Mouse (Mus musculus) liver, postnatal 0 days (tissue): ENCODE measurements around the gene Zbed6. TPM values are rescaled to one million over a fixed set of nuclear protein-coding genes. Genes with fewer than 3 reads are reported as not detected.

Source experiments
- ATAC-seq: fragments of 200-750 bp; cut with Nextera tagmentation; 2 replicates; pipeline ENCODE4 v1.8.0; 2017; ENCODE audit warnings: mild to moderate bottlenecking, moderate library complexity
- DNase-seq: peaks from one replicate; pipeline ENCODE4 v3.0.0-alpha.2; 2016
- H3K27ac ChIP-seq: fragments of 300-500 bp; sonication (generic); 2 replicates; pipeline ENCODE4 v1.5.1; 2014; ENCODE audit warnings: antibody characterized with exemption, moderate library complexity, mild to moderate bottlenecking, low read depth
- H3K27me3 ChIP-seq: fragments of 300-500 bp; sonication (generic); 2 replicates; pipeline ENCODE4 v1.6.1; 2014; ENCODE audit warnings: low read length, control low read depth, mixed read lengths; ENCODE audit not compliant: insufficient read depth
- H3K36me3 ChIP-seq: fragments of 300-500 bp; sonication (generic); replicated peaks from 2 replicates; pipeline ENCODE4 v1.6.1; 2014; ENCODE audit warnings: mild to moderate bottlenecking, control low read depth, low read length, moderate library complexity, mixed read lengths; ENCODE audit not compliant: insufficient read depth
- H3K4me1 ChIP-seq: fragments of 300-500 bp; sonication (generic); 2 replicates; pipeline ENCODE4 v1.6.1; 2014; ENCODE audit warnings: antibody characterized with exemption, mild to moderate bottlenecking, control low read depth; ENCODE audit not compliant: insufficient read depth
- H3K4me2 ChIP-seq: fragments of 300-500 bp; sonication (generic); 2 replicates; pipeline ENCODE4 v1.6.1; 2014; ENCODE audit warnings: low read depth, mild to moderate bottlenecking, low read length, moderate library complexity, mixed read lengths
- H3K4me3 ChIP-seq: fragments of 300-500 bp; sonication (generic); 2 replicates; pipeline ENCODE4 v1.5.1; 2014; ENCODE audit warnings: low read depth, low read length
- H3K9ac ChIP-seq: fragments of 300-500 bp; sonication (generic); replicated peaks from 2 replicates; pipeline ENCODE4 v1.6.1; 2014; ENCODE audit warnings: mild to moderate bottlenecking, moderate library complexity
- H3K9me3 ChIP-seq: fragments of 300-500 bp; sonication (generic); 2 replicates; pipeline ENCODE4 v1.6.1; 2016; ENCODE audit warnings: mild to moderate bottlenecking, control low read depth, low read length, mixed read lengths
- CTCF ChIP-seq: sonication (generic); IDR thresholded peaks from 2 replicates; pipeline ENCODE4 v1.5.1; 2016; ENCODE audit warnings: antibody characterized with exemption, low read depth
- EP300 ChIP-seq: IDR thresholded peaks from 2 replicates; pipeline ENCODE4 v1.6.1; 2016; ENCODE audit warnings: antibody characterized with exemption, low read depth, mild to moderate bottlenecking
- WGBS: fragments of 180-500 bp; shearing (Covaris S2); extraction: QIAGEN DNeasy Blood & Tissue Kit; methylation state at CpG from one replicate; pipeline ENCODE4 v1.1.7; 2014; ENCODE audit not compliant: insufficient replicate concordance; 5-methylcytosine and 5-hydroxymethylcytosine counted together
- polyA plus RNA-seq: library from polyadenylated mRNA; unstranded; fragments of >200 nt; fragmentation: Nextera tagmentation; extraction: Ambion mirVana; gene quantifications from 2 replicates; pipeline ENCODE4 v1.2.1, GENCODE M21; 2015

The Zbed6 gene
- polyA plus RNA-seq, 1 experiment from 2014 or later = 0.09 TPM

DNA sequence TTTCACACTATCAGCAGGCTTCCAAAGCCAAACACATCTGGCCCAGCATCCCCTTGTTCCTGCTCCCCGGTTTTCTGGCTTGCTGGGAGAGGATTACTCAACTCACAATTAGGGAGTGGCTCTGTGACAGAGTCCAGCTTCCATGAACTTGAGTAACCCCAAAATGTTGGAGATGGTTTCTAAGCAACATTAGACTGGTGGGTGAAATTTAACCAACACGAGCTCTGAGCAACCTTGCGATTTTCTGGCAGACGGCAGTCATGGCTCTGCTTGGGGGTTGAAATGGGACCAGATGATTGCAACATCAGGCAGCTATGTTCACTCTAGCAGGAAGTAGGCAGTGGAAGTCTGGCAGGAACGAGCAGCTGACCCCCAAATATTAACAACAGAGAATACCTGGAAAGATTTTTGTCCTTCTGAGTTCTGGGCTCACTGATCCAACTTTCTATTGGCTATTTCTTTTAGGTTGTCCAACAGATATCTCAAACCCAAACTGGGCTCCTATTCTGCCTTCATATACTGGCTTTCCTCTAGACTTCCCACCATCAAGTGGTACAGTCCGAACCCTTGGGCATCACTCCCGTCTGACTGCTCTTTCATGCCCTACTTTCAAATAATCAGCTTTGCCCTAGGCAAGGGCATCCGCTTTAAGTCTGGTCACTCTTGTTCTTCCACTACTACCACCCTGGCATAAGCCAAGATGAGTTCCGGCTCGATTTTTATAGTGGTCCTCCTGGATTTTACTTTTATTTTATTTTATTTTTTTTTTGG lies 25.2 kb upstream of the Zbed6 start:
- Histone ChIP-seq H3K9ac (no peak overlapping the region), H3K4me3 (no peak overlapping the region), H3K27ac (peak overlapping the region; percentile 88), H3K4me2 (peak overlapping the region; percentile 42), H3K27me3 (no peaks in the 10 kb centered on the region), H3K9me3 (no peaks in the 10 kb centered on the region), H3K4me1 (peaks cover 17% of the 10 kb centered on the region), H3K36me3 (no peaks in the 10 kb centered on the region)
- TF ChIP-seq CTCF (no peak), EP300 (peak; percentile 68; the same call in 1 of the 2 replicates)
- ATAC-seq = peak; percentile 95
- whole genome bisulfite sequencing = 57% methylated on average over 10 of the region's 10 CpGs
- DNase-seq = peak; percentile 61

GRCm38 (mm10) chr1:133671801-133672200 lies 11.1 kb upstream of the Zbed6 start:
- DNase-seq = no peak
- no peak for ATAC-seq

DNA sequence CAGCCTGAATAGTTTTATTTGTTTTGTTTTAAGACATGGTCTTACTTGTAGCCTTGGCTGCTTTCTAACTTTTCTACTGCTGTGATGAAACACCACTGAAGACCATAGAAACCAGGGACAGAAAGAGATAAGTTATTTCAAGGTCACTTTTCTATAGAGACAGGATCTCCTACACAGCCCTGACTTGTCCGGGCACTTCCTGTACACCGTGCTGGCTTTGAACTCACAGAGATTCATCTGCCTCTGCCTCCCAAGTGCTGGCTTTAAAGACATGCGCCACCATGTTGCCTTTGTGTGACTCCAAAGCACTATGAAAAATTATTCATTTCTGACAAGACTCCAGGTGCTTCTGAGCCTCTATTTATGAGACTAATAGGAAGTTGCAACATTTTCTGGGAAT lies 10.6 kb upstream of the Zbed6 start:
- TF ChIP-seq EP300 (no peak), CTCF (no peak)
- H3K27ac ChIP-seq = no peak overlapping the region
- no peaks in the 10 kb centered on the region for H3K9me3 ChIP-seq
- WGBS = 61% methylated on average over 3 of the region's 3 CpGs
- no peaks in the 10 kb centered on the region for H3K4me1 ChIP-seq
- H3K27me3 ChIP-seq = no peaks in the 10 kb centered on the region
- no peak overlapping the region for H3K4me2 ChIP-seq
- H3K9ac ChIP-seq = no peak overlapping the region
- H3K36me3 ChIP-seq = no peaks in the 10 kb centered on the region
- DNase-seq (no peak), ATAC-seq (no peak)
- H3K4me3 ChIP-seq = no peak overlapping the region

More at GRCm38 (mm10) chr1:133671801-133672200, 11.1 kb upstream of the Zbed6 start:
- Histone ChIP-seq H3K4me3 (no peak overlapping the region), H3K4me1 (no peaks in the 10 kb centered on the region), H3K9me3 (no peaks in the 10 kb centered on the region), H3K27ac (no peak overlapping the region), H3K9ac (no peak overlapping the region), H3K4me2 (no peak overlapping the region), H3K27me3 (no peaks in the 10 kb centered on the region), H3K36me3 (no peaks in the 10 kb centered on the region)
- no peak for TF ChIP-seq CTCF
- no peak for TF ChIP-seq EP300
- WGBS = 47% methylated on average over 3 of the region's 3 CpGs

- Histone ChIP-seq H3K9ac (no peak overlapping the region), H3K27ac (no peak overlapping the region), H3K27me3 (no peaks in the 10 kb centered on the region), H3K4me2 (no peak overlapping the region), H3K36me3 (no peaks in the 10 kb centered on the region), H3K4me3 (no peak overlapping the region), H3K4me1 (no peaks in the 10 kb centered on the region), H3K9me3 (no peaks in the 10 kb centered on the region)
- ATAC-seq = no peak
- 42% methylated on average over 6 of the region's 6 CpGs for WGBS
- no peak for TF ChIP-seq CTCF
- TF ChIP-seq EP300 = no peak
- DNase-seq = no peak
These were observed 10.1 kb upstream of the Zbed6 start for GRCm38 (mm10) chr1:133670776-133671175.

- Histone ChIP-seq H3K36me3 (no peaks in the 10 kb centered on the region), H3K4me2 (no peak overlapping the region), H3K4me3 (no peak overlapping the region), H3K4me1 (no peaks in the 10 kb centered on the region), H3K27ac (no peak overlapping the region), H3K27me3 (no peaks in the 10 kb centered on the region), H3K9ac (no peak overlapping the region), H3K9me3 (no peaks in the 10 kb centered on the region)
- WGBS = 81% methylated on average over 12 of the region's 12 CpGs
- no peak for TF ChIP-seq EP300
- TF ChIP-seq CTCF = no peak
- ATAC-seq = no peak
- no peak for DNase-seq
These were observed 9.5 kb upstream of the Zbed6 start for GRCm38 (mm10) chr1:133670190-133670589.

GRCm38 (mm10) chr1:133668618-133669017 lies 7.9 kb upstream of the Zbed6 start:
- DNase-seq (no peak), ATAC-seq (no peak)
- Histone ChIP-seq H3K9ac (no peak overlapping the region), H3K36me3 (no peaks in the 10 kb centered on the region), H3K4me2 (no peak overlapping the region), H3K9me3 (no peaks in the 10 kb centered on the region), H3K4me1 (peaks cover 5% of the 10 kb centered on the region), H3K4me3 (no peak overlapping the region), H3K27me3 (no peaks in the 10 kb centered on the region), H3K27ac (no peak overlapping the region)
- 91% methylated on average over 3 of the region's 3 CpGs for WGBS
- TF ChIP-seq CTCF = no peak
- TF ChIP-seq EP300 = no peak
